Mouse (Mus musculus): ENCODE measurements around the gene Pkp4.
"Not testable (repeated sequence)": the region's sequence is repeated elsewhere in the genome, so short reads cannot be mapped to it uniquely, and the experiment has no call there.

Pkp4 gene

GRCm38 (mm10) chr2:59339776-59340539 is 179.3 kb downstream of the Pkp4 start:
- DNase-seq (ENCODE audit: low spot score): no peak

- no peak for DNase-seq (ENCODE audit: low spot score)
Measured at GRCm38 (mm10) chr2:59340878-59341277, 180.2 kb downstream of the Pkp4 start.

GRCm38 (mm10) chr2:59342591-59343210 is 182.1 kb downstream of the Pkp4 start:
- DNase-seq (ENCODE audit: low spot score): no peak

GRCm38 (mm10) chr2:59343834-59344233 is 183.2 kb downstream of the Pkp4 start:
- no peak for DNase-seq (ENCODE audit: low spot score)

- no peak for DNase-seq (ENCODE audit: low spot score)
Measured at GRCm38 (mm10) chr2:59344699-59345098, 184.0 kb downstream of the Pkp4 start.

GRCm38 (mm10) chr2:59345141-59345839 is 184.6 kb downstream of the Pkp4 start:
- DNase-seq (ENCODE audit: low spot score): no peak

GRCm38 (mm10) chr2:59346443-59346842 is 185.8 kb downstream of the Pkp4 start:
- DNase-seq (ENCODE audit: low spot score): no peak

GRCm38 (mm10) chr2:59348585-59348984 is 187.9 kb downstream of the Pkp4 start:
- DNase-seq (ENCODE audit: low spot score): no peak

- no peak for DNase-seq (ENCODE audit: low spot score)
Measured at GRCm38 (mm10) chr2:59350094-59350493, 189.4 kb downstream of the Pkp4 start.

- DNase-seq (ENCODE audit: low spot score): no peak
Measured at GRCm38 (mm10) chr2:59351303-59352099, 190.9 kb downstream of the Pkp4 start.

GRCm38 (mm10) chr2:59353821-59354220 is 193.2 kb downstream of the Pkp4 start:
- DNase-seq (ENCODE audit: low spot score): no peak

GRCm38 (mm10) chr2:59355531-59356289 is 195.1 kb downstream of the Pkp4 start:
- no peak for DNase-seq (ENCODE audit: low spot score)

GRCm38 (mm10) chr2:59359760-59360342 is 199.2 kb downstream of the Pkp4 start:
- DNase-seq (ENCODE audit: low spot score): no peak

- no peak for DNase-seq (ENCODE audit: low spot score)
Measured at GRCm38 (mm10) chr2:59361350-59361780, 200.7 kb downstream of the Pkp4 start.

GRCm38 (mm10) chr2:59364156-59364842 is 203.6 kb downstream of the Pkp4 start:
- DNase-seq (ENCODE audit: low spot score): no peak

GRCm38 (mm10) chr2:59367191-59367590 is 206.5 kb downstream of the Pkp4 start:
- no peak for DNase-seq (ENCODE audit: low spot score)

GRCm38 (mm10) chr2:59373113-59373512 is 212.5 kb downstream of the Pkp4 start:
- no peak for DNase-seq (ENCODE audit: low spot score)

GRCm38 (mm10) chr2:59378096-59378495 is 217.4 kb downstream of the Pkp4 start:
- no peak for DNase-seq (ENCODE audit: low spot score)

GRCm38 (mm10) chr2:59378861-59379260 is 218.2 kb downstream of the Pkp4 start:
- not testable (repeated sequence) for DNase-seq (ENCODE audit: low spot score)

- no peak for DNase-seq (ENCODE audit: low spot score)
Measured at GRCm38 (mm10) chr2:59383231-59383630, 222.6 kb downstream of the Pkp4 start.
